Mouse (Mus musculus) brain, embryonic 14.5 days (tissue): ENCODE data around the gene Metap2. TPM values are rescaled to one million over a fixed set of nuclear protein-coding genes. Genes with fewer than 3 reads are reported as not detected.

Experiments
- DNase-seq: peaks from one replicate; pipeline ENCODE4 v3.0.0-alpha.2; 2011; ENCODE audit warnings: low read depth
- CTCF ChIP-seq: fragments of 200-500 bp; IDR thresholded peaks from 2 replicates; pipeline ENCODE4 v1.5.1; 2012; ENCODE audit warnings: inconsistent platforms, mild to moderate bottlenecking, moderate library complexity, borderline replicate concordance; ENCODE audit not compliant: insufficient read depth, insufficient read length; ENCODE audit errors: extremely low read depth
- POLR2A ChIP-seq: fragments of 200-500 bp; IDR thresholded peaks from 2 replicates; pipeline ENCODE4 v1.6.1; 2012; ENCODE audit warnings: mild to moderate bottlenecking, inconsistent platforms, borderline replicate concordance; ENCODE audit not compliant: poor library complexity, insufficient read depth, insufficient read length, severe bottlenecking; ENCODE audit errors: extremely low read depth
- polyA plus RNA-seq: library from polyadenylated mRNA; depleted of rRNA; stranded (reverse); fragments of >200 nt; gene quantifications from 2 replicates; pipeline ENCODE4 v1.2.3, GENCODE M21; 2012; rRNA removed

Metap2 gene
- polyA plus RNA-seq = 91.3 and 154 TPM in 2 replicates

- no peak for TF ChIP-seq POLR2A
- no peak for TF ChIP-seq CTCF
- DNase-seq = no peak
Measured at GRCm38 (mm10) chr10:93897043-93897646, at the start of gene Metap2. TSS of gene Metap2 (minus strand) at chr10:93897093.

- no peak for DNase-seq
- TF ChIP-seq POLR2A = no peak
- no peak for TF ChIP-seq CTCF
Measured at GRCm38 (mm10) chr10:93945843-93946499, 49.1 kb upstream of the Metap2 start.

- TF ChIP-seq POLR2A (no peak), CTCF (peak; percentile 60; the same call in 1 of the 2 replicates)
- DNase-seq = peak; percentile 71
Measured at GRCm38 (mm10) chr10:93945364-93945763, 48.5 kb upstream of the Metap2 start.

GRCm38 (mm10) chr10:93944241-93944640 lies 47.3 kb upstream of the Metap2 start:
- no peak for TF ChIP-seq CTCF
- no peak for DNase-seq

GRCm38 (mm10) chr10:93940279-93940678 lies 43.4 kb upstream of the Metap2 start:
- TF ChIP-seq CTCF (no peak), POLR2A (no peak)
- no peak for DNase-seq

GRCm38 (mm10) chr10:93939676-93940075 lies 42.8 kb upstream of the Metap2 start:
- DNase-seq = peak; percentile 24
- no peak for TF ChIP-seq POLR2A
- TF ChIP-seq CTCF = no peak

GRCm38 (mm10) chr10:93938844-93939271 lies 42.0 kb upstream of the Metap2 start:
- peak; percentile 32 for DNase-seq
- TF ChIP-seq POLR2A (no peak), CTCF (no peak)

- TF ChIP-seq CTCF (no peak), POLR2A (no peak)
- DNase-seq = peak; percentile 87
Measured at GRCm38 (mm10) chr10:93933980-93934379, 37.1 kb upstream of the Metap2 start.

GRCm38 (mm10) chr10:93932861-93933260 lies 36.0 kb upstream of the Metap2 start:
- TF ChIP-seq POLR2A (no peak), CTCF (no peak)
- DNase-seq = peak; percentile 26

- DNase-seq = no peak
Measured at GRCm38 (mm10) chr10:93932020-93932419, 35.1 kb upstream of the Metap2 start.

GRCm38 (mm10) chr10:93931431-93931830 lies 34.5 kb upstream of the Metap2 start:
- DNase-seq = no peak
- TF ChIP-seq CTCF (no peak), POLR2A (no peak)

More at GRCm38 (mm10) chr10:93932020-93932419, 35.1 kb upstream of the Metap2 start:
- TF ChIP-seq POLR2A (no peak), CTCF (no peak)
